Mouse (Mus musculus) liver, embryonic 14.5 days (tissue): ENCODE measurements around the gene Pde6c.

Source experiments
- CTCF ChIP-seq: IDR thresholded peaks from 2 replicates; pipeline ENCODE4 v1.5.1; 2016; ENCODE audit warnings: antibody characterized with exemption, low read depth, control low read depth
- EP300 ChIP-seq: IDR thresholded peaks from 2 replicates; pipeline ENCODE4 v1.6.1; 2016; ENCODE audit warnings: antibody characterized with exemption, low read depth

DNA sequence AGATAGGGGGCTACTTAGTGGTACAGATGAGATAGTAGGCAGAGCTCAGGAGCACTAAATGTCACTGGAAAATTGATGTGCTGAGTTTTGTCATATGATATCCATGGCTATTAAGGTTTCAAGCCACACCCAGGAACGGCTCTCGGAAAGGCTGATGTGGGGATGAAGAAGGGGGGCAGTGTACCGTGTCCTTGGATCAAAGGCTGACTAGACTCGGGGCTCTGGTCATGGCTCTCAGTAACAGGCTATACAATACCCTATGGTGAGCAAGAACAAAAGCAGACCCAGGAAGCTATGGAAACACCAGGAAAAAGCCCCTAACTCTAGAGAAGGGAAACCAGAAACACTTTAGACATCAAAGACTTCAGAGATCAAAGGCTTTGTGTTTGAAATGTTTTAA is 99.9 kb downstream of the Pde6c start:
- TF ChIP-seq CTCF (no peak), EP300 (no peak)
